Mouse (Mus musculus) ovary, postnatal 36 days (tissue): ENCODE data around the gene Clec2l.
"Not testable (repeated sequence)": the region's sequence is repeated elsewhere in the genome, so short reads cannot be mapped to it uniquely, and the experiment has no call there.

Source experiments
- DNase-seq: peaks from one replicate; pipeline ENCODE4 v3.0.0; 2022; ENCODE audit warnings: low spot score, mixed read lengths

The Clec2l gene

DNA sequence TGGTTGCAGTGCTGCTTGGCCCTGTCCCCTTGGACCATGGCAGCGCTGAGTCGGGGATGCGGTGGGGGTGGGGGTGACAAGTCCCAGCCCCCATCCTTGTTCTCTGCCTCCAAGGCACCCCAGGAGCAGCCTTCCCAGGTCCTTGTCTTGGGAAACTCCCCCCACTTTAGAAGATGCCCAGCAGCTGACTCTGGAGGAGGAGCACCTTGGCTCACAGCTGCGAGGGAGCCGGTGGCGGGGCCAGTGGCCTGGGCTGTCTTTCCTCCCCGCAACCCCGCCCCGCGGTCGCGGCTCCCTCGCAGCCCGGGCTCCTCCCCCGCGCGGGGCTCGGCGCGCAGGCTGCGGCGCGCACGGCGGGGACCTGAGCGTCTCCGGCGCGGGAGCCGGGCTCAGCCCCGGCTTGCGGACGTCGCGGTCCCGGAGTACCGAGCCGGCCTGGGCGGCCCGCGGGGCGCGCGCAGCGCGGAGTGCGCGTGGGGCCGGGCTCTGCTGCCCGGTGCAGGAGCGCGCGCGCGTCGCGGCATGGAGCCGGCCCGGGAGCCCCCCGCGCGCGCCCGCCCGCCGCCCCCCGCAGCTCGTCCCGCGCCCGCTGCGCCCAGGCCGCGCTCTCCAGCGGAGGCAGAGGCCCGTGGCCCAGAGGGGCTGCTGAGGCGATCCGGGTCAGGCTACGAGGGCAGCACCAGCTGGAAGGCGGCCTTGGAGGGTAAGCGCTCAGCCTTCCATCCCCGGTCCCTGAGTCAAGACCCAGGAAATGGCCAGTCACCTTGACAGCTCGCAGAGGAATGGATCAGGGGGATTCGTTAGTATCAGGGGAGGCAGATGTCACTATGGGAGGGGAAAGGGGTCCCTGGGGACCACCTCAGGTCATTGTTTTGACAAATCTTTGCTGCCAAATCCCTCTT is at the start of gene Clec2l:
Clec2l (plus strand) TSS at position 356 of the 902 bp plus-strand sequence.
- peak; percentile 60 for DNase-seq

DNA sequence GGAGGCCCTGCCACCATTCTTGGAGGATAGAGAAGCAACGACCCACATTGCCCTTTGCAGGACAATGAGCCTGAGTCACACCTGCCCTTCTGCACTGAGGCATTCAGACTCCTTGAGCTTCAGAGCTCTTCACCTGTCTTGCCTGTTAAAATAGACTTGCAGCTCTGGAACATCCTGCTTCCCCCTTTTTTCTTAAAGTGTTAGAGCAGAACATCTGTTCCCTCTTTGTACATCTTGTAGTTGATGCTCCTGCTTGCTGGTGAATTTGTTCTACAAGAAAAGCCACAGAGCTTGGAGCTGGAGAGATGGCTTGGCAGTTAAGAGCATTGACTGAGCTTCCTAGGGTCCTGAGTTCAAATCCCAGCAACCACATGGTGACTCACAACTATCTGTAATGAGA is 40.5 kb upstream of the Clec2l start:
- DNase-seq, result no peak

DNA sequence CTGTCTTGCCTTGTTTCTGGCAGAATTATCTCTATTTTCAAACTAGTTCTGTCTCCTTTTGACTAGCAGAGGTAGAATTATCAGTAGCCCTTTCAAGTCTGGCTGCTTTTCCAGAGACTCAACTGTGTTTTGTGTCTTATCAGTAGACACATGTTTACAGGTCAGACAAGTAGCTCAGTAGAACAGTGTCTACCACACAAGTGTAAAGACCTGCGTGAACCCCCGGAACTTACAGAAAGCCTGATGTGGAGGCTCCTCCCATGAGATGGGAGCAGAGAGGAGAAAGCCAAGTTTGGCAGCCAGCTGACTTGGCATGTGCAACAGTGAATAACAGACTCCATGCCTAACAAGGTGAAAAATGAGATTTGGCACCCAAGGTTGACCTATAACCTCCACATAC is 39.4 kb upstream of the Clec2l start:
- no peak for DNase-seq

DNA sequence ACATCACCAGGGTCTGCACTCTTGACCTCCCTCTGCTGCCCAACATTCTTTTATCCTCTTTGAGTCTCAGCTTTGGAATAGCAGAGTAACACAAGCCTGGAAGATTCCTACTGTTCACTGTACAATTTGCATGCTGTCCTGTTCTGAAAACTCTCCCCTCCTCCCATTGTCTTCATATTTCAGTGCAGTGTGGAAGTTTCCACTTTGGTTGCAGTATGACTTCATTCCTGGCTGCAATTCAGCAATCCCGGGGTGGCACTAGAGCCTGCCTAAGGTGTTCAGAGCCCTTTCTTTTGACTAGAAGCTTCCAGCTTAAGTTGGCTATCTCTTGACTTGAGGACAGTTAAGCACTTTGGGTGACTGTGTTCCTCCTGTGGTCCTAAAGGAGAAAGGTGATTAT is 38.4 kb upstream of the Clec2l start:
- DNase-seq, result no peak

DNA sequence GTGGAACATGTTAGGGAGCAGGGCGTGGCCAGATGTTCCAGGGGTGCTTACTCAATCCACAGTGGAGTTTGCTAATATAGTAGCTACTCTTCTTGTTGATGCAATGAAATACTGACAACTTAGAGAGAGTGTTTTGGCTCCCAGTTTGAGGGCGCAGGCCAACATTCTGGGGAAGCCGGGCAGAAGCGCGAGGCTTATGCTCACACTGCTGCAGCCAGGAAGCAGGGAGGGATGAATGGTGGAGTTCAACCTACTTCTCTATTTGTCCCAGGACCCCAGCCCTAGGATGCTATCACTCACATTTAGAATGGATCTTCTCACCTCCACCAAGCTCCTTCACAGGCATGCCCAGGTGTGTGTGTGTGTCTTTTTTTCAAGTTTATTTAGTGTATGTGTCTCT is 36.8 kb upstream of the Clec2l start:
- DNase-seq, result no peak

DNA sequence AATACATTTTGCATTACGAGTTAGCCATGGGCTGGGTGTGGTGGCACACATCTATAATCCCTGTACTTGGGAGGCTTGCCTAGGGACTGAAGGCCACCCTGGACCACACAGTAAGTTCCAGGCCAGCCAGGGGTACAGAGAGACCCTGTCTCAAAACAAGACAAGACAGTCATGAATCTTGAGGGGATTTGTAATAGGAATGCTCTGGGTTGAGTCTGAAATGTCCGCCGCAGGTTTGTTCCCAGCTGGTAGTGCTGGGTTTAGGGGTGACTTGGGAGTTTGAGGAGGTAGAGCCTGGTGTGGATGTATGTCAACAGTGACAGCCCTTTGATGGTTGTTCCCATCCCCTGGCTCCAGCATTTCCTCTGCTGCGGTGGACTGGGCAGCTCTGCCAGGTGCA is 35.8 kb upstream of the Clec2l start:
- DNase-seq, result no peak

DNA sequence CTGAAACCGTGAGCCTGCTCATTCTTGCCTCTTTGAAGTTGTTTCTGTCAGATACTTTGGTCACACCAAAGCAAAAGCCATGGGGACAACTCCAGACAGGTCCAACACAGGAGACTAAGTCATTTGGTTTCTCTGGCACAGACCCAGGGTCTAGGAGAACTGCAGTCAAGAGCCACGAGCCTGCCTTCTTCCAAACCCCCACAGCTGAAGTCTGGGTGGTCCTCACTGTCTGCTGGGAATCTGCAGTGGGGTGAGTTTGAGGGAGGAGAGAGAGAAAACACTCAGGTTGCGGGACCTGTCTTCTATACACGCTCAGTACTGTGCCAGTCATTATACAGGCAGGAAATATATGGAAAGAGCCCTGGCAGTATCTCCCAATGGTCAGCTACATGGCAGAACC is 35.4 kb upstream of the Clec2l start:
- DNase-seq, result no peak

DNA sequence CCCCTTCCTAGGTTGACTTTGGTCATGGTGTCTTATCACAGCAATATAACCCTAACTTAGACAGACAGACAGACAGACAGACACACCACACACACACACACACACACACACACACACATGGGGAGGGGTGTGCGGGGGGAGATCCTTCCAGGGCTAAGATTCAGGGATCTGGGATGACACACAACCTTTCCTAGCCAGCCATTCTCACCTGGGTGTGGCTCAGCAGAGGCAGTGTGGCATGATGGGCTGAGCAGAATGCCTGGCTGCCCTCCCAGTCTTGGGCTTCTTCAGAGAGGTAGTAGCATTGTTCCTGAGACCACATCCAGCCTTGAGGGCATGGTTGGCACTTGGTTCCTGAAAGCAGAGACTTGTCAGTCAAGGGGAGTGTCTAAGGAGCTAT is 33.3 kb upstream of the Clec2l start:
- no peak for DNase-seq

DNA sequence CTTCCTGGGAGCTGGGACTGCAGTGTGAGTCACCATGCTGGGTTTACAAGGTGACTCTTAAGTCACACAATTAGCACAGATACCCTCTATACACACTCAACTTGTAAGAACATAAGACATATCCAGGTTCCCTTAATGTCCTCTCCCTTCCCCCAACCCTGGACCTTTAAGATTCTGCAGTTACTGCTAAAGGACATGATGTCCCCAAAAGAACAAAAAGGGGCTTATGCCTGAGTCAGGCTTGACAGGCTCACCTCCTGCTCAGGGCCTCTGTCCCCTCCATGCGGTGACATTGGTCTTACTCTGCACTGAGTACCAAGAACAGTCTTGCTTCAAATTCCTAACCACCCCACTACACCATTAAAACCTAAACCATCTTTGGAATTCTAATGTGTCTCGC is 30.0 kb upstream of the Clec2l start:
- no peak for DNase-seq

DNA sequence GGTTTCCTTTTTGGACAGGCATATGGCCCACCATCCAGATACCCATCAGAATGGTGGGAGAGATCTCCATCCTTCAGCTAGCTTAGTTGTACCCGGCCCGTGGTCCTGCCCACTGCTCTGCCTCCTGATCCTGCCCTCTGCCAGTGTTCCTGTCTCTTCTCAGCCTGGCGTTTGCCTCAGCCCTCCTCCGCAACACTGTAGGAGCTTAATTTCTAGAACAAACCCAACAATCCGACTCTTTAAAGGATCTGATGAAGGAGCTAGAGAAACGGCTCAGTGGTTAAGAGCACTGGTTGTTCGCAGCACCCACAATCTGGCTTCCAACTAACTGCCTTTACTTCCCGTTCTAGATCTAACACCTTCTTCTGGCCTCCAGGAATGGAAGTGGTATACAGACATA is 28.4 kb upstream of the Clec2l start:
- no peak for DNase-seq

DNA sequence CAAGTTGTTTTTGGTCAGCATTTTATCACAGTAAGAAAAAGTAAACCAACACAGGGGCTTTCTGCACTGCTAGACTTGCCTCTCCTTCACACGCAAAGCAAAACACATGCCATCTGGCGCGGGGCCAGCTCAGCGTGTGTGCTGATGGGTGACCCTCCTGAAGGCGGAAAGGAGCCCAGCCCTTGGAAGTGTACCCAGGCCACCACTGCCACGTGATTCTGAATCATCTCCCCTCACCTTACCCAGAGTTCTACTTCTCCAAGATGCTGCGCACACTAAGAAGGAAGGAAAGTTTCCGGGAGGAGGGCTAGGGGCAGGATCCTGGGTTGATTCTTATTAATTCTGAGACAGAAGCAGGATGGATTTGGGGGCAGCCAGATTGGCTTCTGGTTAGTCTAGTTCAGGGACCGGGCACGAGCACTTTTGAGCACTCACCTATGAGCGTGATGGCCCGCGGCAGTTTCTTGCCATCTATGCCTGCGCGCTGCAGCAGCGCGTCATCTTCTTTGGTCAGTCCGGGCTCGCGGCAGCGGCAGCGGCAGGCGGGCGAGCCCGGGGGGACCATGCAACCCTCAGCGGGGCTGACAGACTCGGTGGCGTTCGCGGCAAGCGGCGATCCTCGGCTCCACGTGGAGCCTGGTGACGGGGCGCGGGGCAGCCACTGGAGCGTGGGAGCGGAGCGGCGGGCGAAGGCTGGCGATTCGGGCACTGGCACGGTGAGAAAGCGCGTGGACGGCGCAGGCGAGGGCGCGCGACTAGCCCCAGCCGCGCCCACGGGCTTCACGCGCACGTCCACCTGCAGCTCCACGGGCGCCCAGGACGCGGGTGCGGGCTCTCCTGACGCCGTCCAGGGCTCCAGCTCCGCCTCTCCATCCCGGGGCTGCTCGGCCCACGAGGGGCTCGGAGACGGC is 26.7 kb upstream of the Clec2l start:
- peak; percentile 51 for DNase-seq

DNA sequence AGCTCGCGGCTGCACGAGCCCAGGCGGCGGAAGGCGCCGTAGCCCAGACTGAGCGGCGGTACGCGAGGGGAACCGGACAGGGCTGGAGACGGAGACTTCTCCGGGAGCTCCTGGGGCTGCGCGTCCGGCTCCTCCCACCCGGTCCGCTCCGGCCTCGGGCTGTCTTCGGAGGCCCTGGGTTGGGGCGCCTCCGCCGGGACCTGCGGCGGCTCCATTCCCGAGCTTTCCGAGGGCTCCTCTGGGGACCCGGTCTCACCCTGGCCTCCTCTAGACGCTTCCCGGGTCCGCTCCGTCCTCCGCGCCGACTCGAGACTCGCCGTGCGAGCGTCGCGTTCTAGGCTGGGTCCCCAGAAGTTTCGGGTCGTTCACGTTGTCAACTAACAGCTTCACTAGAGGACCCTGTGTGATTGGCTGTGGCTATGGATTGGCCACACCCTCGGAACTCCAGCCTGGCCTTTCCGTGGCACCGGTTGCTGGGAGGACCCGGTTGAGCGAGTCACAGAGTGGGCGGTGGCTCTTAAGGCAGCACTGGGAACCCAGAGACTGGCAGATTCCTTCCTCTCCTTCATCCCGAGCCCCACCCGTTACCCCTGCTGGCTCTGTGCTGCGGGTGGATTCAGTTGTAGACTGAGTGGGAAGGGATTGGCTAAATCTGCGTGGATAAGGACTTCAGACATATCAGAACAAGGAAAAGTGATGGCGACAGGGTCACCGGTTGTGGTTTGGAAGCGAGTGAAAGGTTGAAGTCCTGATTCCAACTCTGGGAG is 25.8 kb upstream of the Clec2l start, which contains the start of gene Klrg2:
Klrg2 (minus strand) TSS at position 391 of the 767 bp plus-strand sequence.
- peak; percentile 61 for DNase-seq

DNA sequence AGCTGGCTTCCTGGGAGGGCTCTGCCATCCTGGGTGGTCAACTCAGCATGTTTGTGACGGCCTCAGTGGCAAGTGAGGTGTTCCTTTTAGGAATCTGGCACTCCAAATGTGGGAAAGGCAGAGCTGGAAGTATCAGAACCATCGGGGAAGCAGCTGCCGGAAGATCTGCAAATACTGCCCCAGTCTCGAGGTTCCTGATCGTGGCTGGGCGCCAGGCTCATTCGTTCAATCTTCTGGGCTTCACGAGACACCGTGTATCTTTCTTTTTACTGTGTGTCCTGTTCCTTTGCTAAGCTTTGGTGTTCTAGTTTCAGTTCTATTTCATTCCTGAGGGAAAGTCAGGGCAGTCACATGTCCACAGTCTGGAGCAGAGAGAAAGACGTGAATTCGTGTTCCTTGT is 22.5 kb upstream of the Clec2l start:
- DNase-seq, result no peak

DNA sequence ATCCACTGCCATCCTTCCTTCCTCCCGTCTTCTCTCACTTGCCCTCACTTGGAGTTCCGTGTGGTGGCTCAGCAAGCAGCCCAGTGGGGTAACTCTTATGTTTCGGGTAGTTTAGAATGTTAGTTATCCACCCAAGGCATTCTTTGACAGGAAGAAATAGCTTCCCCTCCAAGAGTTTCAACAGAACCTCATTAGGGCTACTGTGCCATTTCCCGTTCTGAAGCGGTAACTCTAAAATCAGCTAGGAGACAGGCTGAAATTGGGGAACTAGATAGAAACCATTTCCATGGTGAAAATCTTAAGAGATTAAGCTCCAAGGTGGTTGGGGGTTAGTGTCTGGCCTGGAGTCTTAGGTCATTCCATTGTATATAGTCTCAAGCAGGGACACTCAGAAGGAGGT is 21.6 kb upstream of the Clec2l start:
- no peak for DNase-seq

DNA sequence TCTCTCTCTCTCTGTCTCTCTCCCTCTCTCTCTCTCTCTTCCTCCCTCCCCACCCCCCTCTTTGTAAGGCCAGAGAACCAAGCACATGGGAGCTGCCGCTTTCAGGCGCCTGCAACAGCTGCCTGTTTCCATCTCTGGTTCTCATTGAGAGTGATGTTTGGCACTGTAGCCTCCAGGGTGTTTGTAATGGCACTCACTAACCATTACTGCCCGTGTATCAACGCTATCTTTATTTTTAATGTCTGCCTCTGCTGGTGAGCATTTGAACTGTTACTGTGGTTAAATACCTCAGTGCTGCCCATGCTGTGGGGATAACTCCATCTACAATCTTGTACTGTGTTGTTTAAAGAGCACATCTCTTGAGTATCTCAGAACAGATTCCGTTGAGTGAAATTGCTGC is 21.2 kb upstream of the Clec2l start:
- DNase-seq, result no peak

DNA sequence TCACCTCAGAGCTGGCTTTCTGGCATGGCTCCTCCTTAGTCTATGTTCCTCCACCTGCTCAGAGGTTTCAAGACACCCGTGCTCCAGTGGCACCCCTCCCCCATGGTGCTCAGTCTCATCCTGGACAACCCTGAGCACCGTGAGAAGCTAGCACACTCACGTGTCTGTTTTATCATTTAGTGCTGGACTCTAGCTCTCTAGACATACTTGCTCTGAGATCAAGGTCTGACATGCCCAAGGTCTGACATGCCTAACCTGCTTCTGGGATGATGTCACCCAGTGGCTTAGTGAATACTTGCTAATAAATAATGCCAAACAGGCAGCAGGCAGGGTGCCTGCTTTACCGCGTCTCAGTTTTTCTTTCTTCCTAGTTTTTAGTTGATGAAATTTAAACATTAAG is 20.3 kb upstream of the Clec2l start:
- DNase-seq, result no peak

DNA sequence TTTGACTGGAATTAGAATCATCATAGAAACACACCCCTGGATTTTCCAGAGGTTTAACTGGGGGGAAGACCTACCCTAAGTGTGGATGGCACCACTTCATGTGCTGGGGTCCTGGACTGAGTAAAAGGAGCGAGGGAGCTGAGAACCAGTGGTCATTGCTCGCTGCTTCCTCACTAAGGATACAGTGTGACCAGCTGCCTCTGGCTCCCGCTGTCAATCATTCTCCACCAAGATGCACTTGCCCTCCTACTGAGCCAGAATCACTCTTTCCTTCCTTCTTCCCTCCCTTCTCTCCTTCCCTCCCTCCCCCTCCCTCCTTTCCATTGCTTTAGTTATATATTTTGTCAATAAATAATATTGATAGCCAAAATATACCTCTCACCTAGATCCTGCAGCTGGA is 19.8 kb upstream of the Clec2l start:
- no peak for DNase-seq

DNA sequence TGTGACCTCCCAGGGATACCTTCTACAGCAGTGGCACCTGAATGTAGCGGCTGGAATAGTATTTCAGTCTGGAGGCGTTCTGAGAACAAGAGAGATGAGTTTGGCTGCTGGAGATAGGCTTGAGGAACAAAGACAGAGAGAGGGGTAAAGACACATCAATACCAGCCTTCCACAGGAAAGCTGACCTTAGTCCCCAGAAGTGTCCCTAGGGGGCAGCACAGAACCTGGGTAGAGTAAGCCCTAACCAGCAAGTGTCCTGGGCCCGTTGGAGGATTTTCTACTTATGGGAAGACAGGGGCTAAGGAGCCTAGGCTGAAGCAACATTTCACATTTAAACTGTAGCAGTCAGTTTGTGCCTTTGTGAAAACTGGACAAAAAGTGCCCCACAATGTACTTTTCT is 13.3 kb upstream of the Clec2l start:
- DNase-seq, result no peak

DNA sequence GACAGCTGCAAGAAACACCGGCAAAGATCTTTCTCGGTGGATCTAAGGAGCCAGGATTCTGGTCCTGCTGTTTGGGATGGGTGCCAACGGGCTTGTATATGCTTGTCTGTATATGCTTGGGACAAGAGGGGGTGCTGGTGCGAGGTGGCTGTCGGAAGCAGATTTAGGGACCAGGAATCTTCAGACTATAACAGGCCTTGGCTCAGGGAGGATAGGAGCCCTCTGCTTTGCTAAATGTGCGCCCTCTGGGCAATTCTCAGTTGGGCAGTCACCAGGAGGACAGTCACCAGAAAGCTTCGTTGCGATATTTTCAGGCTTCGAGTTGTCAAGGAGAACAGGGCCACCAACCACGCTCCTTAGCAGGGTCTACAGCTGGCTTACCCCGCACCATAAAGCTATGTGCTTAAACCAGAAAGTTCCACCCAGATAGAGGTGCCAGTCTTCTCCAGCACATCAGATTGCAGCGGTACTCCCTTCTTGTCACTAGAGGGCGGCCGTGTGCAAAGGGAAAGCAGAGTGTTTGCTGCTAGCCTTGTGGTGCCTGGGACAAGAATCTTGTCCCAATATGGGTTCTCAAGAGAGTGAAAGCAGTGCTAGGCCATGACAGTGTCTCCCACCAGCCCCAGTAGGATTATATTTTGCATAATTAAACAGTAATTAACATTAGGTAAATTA is 12.5 kb upstream of the Clec2l start:
- DNase-seq, result peak; percentile 64

DNA sequence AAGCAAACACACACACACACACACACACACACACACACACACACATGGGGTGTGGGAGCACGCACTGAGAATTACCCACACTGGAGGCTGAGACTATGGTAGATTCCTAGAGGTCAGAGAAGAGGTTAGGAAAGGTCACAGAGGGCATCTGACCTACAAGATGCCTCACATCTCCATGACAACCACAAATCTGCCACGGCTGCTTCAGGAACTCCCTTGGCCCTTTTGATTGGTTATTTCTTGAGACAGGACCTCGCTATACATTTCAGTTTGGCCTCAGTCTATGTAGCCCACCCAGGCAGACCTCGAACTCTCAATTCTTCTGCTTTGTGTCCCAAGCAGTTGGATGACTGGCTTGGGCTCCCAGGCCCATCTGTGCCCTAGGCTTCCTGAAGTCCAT is 1.2 kb upstream of the Clec2l start:
- DNase-seq, result no peak

DNA sequence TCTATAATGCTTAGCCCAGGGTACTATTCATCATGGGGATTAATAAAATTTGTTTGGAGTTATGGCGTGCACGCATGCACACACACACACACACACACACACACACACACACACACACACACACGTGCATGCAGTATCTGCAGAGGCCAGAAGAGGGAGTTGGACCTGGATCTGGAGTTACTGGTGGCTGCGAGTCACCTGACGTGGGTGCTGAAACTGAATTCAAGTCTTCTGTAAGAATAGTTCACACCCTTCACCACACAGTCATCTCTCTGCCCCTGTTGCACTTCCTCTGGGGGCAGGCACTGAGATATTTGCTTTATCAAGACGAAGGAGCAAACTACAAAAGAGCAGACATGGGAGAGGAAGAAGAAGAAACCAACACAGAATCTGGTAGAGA is 6.7 kb downstream of the Clec2l start:
- DNase-seq, result no peak

DNA sequence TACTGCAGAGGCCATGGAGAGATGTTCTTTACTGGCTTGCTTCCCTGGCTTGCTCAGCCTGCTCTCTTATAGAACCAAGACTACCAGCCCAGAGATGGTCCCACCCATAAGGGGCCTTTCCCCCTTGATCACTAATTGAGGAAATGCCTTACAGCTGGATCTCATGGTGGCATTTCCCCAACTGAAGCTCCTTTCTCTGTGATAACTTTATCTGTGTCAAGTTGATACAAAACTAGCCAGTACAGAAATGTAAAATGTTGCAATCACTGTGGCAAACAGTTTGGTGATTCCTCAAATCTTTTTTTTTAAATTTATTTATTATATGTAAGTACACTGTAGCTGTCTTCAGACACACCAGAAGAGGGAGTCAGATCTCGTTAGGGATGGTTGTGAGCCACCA is 7.6 kb downstream of the Clec2l start:
- DNase-seq, result not testable (repeated sequence)
